Mouse (Mus musculus): ENCODE measurements around the gene Il25. TPM values are rescaled to one million over a fixed set of nuclear protein-coding genes. Genes with fewer than 3 reads are reported as not detected.

Il25 gene
- polyA plus RNA-seq, 1 experiment, result not detected

- peaks cover 9% of the 10 kb centered on the region for H3K4me1 ChIP-seq (ENCODE audit: control insufficient read depth)
- no peak overlapping the region for H3K4me3 ChIP-seq (replicated peaks)
- no peaks in the 10 kb centered on the region for H3K9me3 ChIP-seq (ENCODE audit: control insufficient read depth, low read length)
- TF ChIP-seq GATA1 (IDR thresholded peaks at IDR 0.05; ENCODE audit: low read length) (no peak), TAL1 (IDR thresholded peaks at IDR 0.05; ENCODE audit: low read length) (no peak)
- no peaks in the 10 kb centered on the region for H3K27me3 ChIP-seq (ENCODE audit: control insufficient read depth)
- H3K36me3 ChIP-seq (ENCODE audit: control insufficient read depth), result peaks cover 42% of the 10 kb centered on the region
Observed at GRCm38 (mm10) chr14:54900383-54900782, 32.1 kb upstream of the Il25 start.

- no peak for TF ChIP-seq TAL1 (IDR thresholded peaks at IDR 0.05; ENCODE audit: low read length)
- TF ChIP-seq GATA1 (IDR thresholded peaks at IDR 0.05; ENCODE audit: low read length), result no peak
- Histone ChIP-seq H3K27me3 (ENCODE audit: control insufficient read depth) (no peaks in the 10 kb centered on the region), H3K36me3 (ENCODE audit: control insufficient read depth) (peaks cover 9% of the 10 kb centered on the region), H3K9me3 (ENCODE audit: control insufficient read depth, low read length) (no peaks in the 10 kb centered on the region), H3K4me3 (replicated peaks) (no peak overlapping the region), H3K4me1 (ENCODE audit: control insufficient read depth) (no peaks in the 10 kb centered on the region)
Observed at GRCm38 (mm10) chr14:54903641-54904040, 28.9 kb upstream of the Il25 start.

- no peaks in the 10 kb centered on the region for H3K36me3 ChIP-seq (ENCODE audit: control insufficient read depth)
- TF ChIP-seq TAL1 (IDR thresholded peaks at IDR 0.05; ENCODE audit: low read length), result no peak
- H3K4me1 ChIP-seq (ENCODE audit: control insufficient read depth), result no peaks in the 10 kb centered on the region
- peaks cover 36% of the 10 kb centered on the region for H3K27me3 ChIP-seq (ENCODE audit: control insufficient read depth)
- no peak overlapping the region for H3K4me3 ChIP-seq (replicated peaks)
- H3K9me3 ChIP-seq (ENCODE audit: control insufficient read depth, low read length), result peaks cover 4% of the 10 kb centered on the region; the same call in 1 of the 2 replicates
Observed at GRCm38 (mm10) chr14:54908682-54909081, 23.8 kb upstream of the Il25 start.

GRCm38 (mm10) chr14:54912109-54912850 is 20.2 kb upstream of the Il25 start:
- peaks cover 4% of the 10 kb centered on the region; the same call in 1 of the 2 replicates for H3K9me3 ChIP-seq (ENCODE audit: control insufficient read depth, low read length)
- H3K27me3 ChIP-seq (ENCODE audit: control insufficient read depth), result peaks cover 47% of the 10 kb centered on the region
- peak overlapping the region; percentile 50 for H3K4me3 ChIP-seq (replicated peaks)
- TF ChIP-seq TAL1 (IDR thresholded peaks at IDR 0.05; ENCODE audit: low read length), result no peak
- TF ChIP-seq GATA1 (IDR thresholded peaks at IDR 0.05; ENCODE audit: low read length), result no peak
- no peaks in the 10 kb centered on the region for H3K36me3 ChIP-seq (ENCODE audit: control insufficient read depth)
- H3K4me1 ChIP-seq (ENCODE audit: control insufficient read depth), result no peaks in the 10 kb centered on the region

- Histone ChIP-seq H3K4me1 (ENCODE audit: control insufficient read depth) (no peaks in the 10 kb centered on the region), H3K36me3 (ENCODE audit: control insufficient read depth) (no peaks in the 10 kb centered on the region), H3K4me3 (replicated peaks) (peak within 1 kb of the TSS; percentile 50), H3K27me3 (ENCODE audit: control insufficient read depth) (peaks cover 47% of the 10 kb centered on the region), H3K9me3 (ENCODE audit: control insufficient read depth, low read length) (peaks cover 4% of the 10 kb centered on the region; the same call in 1 of the 2 replicates)
- TF ChIP-seq GATA1 (IDR thresholded peaks at IDR 0.05; ENCODE audit: low read length), result no peak
- TF ChIP-seq TAL1 (IDR thresholded peaks at IDR 0.05; ENCODE audit: low read length), result no peak
Observed at GRCm38 (mm10) chr14:54912886-54913285, 19.6 kb upstream of the Il25 start, which contains the start of gene Slc22a17. Slc22a17 (minus strand) TSS chr14:54913132.

- Histone ChIP-seq H3K36me3 (ENCODE audit: control insufficient read depth) (no peaks in the 10 kb centered on the region), H3K27me3 (ENCODE audit: control insufficient read depth) (peaks cover 47% of the 10 kb centered on the region), H3K4me1 (ENCODE audit: control insufficient read depth) (no peaks in the 10 kb centered on the region), H3K9me3 (ENCODE audit: control insufficient read depth, low read length) (peaks cover 4% of the 10 kb centered on the region; the same call in 1 of the 2 replicates), H3K4me3 (replicated peaks) (no peak overlapping the region)
- no peak for TF ChIP-seq TAL1 (IDR thresholded peaks at IDR 0.05; ENCODE audit: low read length)
- no peak for TF ChIP-seq GATA1 (IDR thresholded peaks at IDR 0.05; ENCODE audit: low read length)
Observed at GRCm38 (mm10) chr14:54913343-54913742, 19.2 kb upstream of the Il25 start.

- Histone ChIP-seq H3K4me1 (ENCODE audit: control insufficient read depth) (peaks cover 13% of the 10 kb centered on the region), H3K9me3 (ENCODE audit: control insufficient read depth, low read length) (peaks cover 8% of the 10 kb centered on the region), H3K27me3 (ENCODE audit: control insufficient read depth) (peaks cover 18% of the 10 kb centered on the region), H3K36me3 (ENCODE audit: control insufficient read depth) (no peaks in the 10 kb centered on the region), H3K4me3 (replicated peaks) (no peak overlapping the region)
- TF ChIP-seq GATA1 (IDR thresholded peaks at IDR 0.05; ENCODE audit: low read length) (no peak), TAL1 (IDR thresholded peaks at IDR 0.05; ENCODE audit: low read length) (no peak)
Observed at GRCm38 (mm10) chr14:54920076-54920685, 12.3 kb upstream of the Il25 start.

- H3K4me3 ChIP-seq (replicated peaks), result peak overlapping the region; percentile 19
- H3K9me3 ChIP-seq (ENCODE audit: control insufficient read depth, low read length), result peaks cover 10% of the 10 kb centered on the region
- H3K27me3 ChIP-seq (ENCODE audit: control insufficient read depth), result peaks cover 63% of the 10 kb centered on the region
- no peak for TF ChIP-seq GATA1 (IDR thresholded peaks at IDR 0.05; ENCODE audit: low read length)
- no peak for TF ChIP-seq TAL1 (IDR thresholded peaks at IDR 0.05; ENCODE audit: low read length)
- H3K36me3 ChIP-seq (ENCODE audit: control insufficient read depth), result no peaks in the 10 kb centered on the region
- H3K4me1 ChIP-seq (ENCODE audit: control insufficient read depth), result peaks cover 21% of the 10 kb centered on the region
Observed at GRCm38 (mm10) chr14:54924641-54925348, 7.7 kb upstream of the Il25 start.

Data from erythroblast, embryonic 14.5 days (primary cell).